Mouse (Mus musculus): ENCODE results near the gene Chrna1. TPM values are rescaled to one million over a fixed set of nuclear protein-coding genes. Genes with fewer than 3 reads are reported as not detected.

Chrna1 gene
- under 1 TPM; 0.18 to 0.39 TPM for total RNA-seq (2021)
- long read RNA-seq, partial matches to known transcripts, result 1 of 1 reads
- long read RNA-seq, other reads (novel, unspliced or antisense), result 0 of 1 reads

DNA sequence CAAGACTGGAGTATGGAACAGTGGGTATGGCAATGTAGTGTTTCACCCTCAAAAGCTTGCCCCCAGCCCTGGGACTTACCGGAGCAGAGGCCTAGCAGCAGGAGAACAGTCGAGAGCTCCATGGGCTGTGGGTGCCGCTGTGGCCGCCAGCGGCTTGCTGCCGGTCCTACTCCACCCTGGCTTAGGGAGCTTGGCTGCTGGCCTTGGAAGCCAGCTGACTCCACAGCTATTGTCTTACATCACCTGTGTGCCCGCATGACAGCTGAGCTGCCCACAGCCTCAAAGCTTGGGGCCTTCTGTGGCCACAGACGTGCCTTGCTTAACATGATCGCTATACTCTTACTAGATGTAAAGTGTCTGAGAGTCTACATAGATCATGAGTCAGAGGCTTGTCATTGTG lies at the start of gene Chrna1:
Chrna1 (minus strand) TSS at position 173 of the 400 bp plus-strand sequence.
- no peak for DNase-seq (ENCODE audit: low spot score in 2 of 2)

DNA sequence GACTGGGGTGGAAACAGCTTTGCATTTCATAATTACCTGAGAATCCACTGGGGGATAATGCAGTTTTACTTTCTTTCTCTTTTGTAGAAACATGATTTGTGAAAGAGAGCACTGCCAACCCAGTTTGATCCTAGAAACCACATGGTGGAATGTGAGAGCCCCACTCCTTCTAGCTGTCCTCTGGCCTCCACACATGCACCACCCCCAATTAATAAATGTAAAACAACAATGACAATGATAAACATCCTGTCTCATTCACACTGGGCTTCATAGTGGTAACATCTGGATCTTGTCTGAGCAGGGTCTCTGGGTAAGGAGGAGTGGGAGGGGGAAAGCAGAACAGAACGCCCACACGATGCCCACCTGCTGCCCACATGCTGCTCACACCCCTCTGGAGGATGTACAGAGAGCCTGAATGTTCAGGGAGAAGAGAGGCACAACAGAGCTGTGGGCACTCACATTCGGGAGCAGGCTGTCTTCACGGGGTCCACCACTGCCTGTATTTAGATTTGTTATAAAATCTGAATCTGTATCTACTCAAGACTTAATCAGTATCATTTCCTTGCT lies 38.4 kb upstream of the Chrna1 start:
- DNase-seq (ENCODE audit: low spot score in 2 of 2), result no peak

DNA sequence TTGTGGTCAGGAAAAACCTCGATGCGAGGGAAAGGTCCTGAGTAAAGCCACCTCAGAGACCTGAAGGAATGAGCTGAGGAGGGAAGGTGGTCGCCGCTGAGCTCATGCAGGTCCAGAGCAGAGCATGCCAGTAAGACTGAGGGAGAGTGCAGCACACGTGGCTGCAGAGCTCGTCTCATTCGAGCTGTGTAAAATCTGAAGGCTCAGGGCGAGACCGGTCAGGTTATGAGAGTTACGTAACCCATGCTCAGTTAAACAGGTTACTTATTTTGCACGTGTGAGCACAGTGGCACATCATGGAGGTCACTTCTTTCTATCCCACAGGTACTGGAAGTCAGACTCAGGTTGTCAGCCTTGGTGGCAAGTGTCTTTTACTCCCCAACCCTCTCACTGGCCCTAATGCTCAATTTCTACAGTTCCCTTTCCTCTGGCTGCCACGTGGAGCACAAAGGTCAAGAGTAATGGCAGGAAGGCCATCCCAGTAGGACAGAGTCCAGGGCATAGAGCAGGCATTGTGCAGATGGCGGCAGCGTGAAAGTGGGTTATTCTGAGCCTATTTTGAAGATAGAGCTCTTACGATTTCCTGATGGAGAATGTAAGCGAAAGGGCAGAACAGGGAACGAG lies 36.4 kb upstream of the Chrna1 start:
- no peak for DNase-seq (ENCODE audit: low spot score in 2 of 2)

GRCm38 (mm10) chr2:73615456-73615855 lies 35.3 kb upstream of the Chrna1 start:
- DNase-seq (ENCODE audit: low spot score in 2 of 2), result no peak

- no peak for DNase-seq (ENCODE audit: low spot score in 2 of 2)
Observed at GRCm38 (mm10) chr2:73614303-73614702, 34.2 kb upstream of the Chrna1 start.

DNA sequence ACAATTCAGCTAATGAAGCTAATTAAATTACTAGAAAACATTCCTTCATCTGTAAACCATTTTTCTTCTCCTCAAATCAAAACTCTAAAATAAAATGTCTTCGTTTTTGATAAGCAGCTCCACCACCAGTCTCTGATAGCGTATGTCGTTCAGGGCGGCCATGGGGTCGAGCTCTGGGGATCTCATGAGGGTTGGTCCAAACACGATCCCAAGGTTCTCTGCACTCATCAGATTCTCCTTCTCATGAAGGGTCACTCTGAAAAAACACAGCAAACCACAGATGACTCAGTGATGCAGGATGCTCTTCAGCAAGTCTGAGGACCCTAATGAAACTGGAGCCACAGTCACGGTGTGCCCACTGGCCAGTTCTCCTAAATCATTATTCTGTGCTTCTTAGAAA lies 32.8 kb upstream of the Chrna1 start:
- no peak for DNase-seq (ENCODE audit: low spot score in 2 of 2)

DNA sequence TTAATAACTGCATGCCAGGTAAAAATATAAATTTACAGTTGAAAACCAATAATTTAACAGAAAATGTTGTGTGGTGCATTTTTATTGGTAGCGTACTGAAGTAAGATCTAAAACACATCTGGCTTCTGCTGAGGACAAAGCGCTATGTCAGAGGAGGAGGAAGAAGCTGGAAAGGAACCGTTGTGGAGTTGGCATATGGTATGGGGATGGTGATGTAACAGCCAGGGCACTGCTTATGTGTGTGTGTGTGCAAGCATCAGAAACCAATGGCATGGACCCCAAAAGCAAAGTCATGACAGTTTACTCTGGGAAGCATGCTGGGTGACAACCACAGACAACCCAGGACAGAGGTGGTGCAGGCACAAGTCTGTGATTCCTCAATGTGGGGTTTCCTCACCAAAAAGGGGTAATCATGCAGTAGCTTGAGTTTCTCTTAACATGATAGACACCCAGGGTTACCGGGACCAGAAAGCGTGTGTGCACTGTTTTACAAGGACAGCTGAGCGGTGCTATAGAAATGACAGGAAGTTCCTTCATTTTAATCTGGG lies 32.3 kb upstream of the Chrna1 start:
- DNase-seq (ENCODE audit: low spot score in 2 of 2), result no peak

DNA sequence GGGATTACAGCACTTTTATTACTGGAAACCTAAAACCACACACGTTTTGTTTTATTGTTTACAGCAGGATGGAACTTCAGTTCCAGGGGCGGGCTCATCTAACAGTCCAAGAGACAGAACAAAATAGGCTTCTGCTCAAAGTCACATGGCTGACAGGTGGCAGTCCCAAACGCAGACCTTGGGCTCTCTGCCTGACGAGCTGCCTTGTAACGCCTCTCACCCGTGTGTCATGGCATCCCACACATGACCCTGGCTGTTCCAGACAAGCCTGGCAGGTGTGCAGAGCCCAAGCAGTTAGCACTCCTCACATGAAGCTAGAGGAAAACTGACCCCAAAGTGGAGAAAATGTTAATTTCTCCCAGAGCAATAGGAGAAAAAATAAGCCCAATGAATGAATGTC lies 31.7 kb upstream of the Chrna1 start:
- peak in 1 of 2 experiments; percentile 53 for DNase-seq (ENCODE audit: low spot score in 2 of 2)

GRCm38 (mm10) chr2:73609724-73610210 lies 29.6 kb upstream of the Chrna1 start:
- no peak for DNase-seq (ENCODE audit: low spot score in 2 of 2)

- DNase-seq (ENCODE audit: low spot score in 2 of 2), result no peak
Observed at GRCm38 (mm10) chr2:73609067-73609723, 29.1 kb upstream of the Chrna1 start.

DNA sequence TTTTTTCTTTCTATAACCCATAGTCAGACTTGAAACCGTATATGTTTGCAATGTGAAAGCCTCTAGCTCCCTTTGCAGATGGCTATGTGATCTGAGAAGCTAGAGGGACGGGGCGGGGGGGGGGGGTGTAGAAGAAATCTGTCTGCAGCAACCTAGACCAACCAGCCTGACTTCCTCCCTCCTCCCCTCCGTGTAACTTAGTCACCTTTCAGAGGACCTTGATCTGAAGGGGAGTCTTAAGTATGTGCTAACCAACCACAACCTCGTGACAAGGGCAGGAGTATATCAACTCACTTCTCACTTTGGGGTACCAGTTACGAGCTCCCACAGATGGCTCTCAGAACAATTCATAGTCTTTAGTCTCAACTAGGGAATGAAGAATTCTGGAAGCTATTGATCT lies 28.3 kb upstream of the Chrna1 start:
- no peak for DNase-seq (ENCODE audit: low spot score in 2 of 2)

GRCm38 (mm10) chr2:73607609-73608008 lies 27.5 kb upstream of the Chrna1 start:
- no peak for DNase-seq (ENCODE audit: low spot score in 2 of 2)

- no peak for DNase-seq (ENCODE audit: low spot score in 2 of 2)
Observed at GRCm38 (mm10) chr2:73607146-73607545, 27.0 kb upstream of the Chrna1 start.

DNA sequence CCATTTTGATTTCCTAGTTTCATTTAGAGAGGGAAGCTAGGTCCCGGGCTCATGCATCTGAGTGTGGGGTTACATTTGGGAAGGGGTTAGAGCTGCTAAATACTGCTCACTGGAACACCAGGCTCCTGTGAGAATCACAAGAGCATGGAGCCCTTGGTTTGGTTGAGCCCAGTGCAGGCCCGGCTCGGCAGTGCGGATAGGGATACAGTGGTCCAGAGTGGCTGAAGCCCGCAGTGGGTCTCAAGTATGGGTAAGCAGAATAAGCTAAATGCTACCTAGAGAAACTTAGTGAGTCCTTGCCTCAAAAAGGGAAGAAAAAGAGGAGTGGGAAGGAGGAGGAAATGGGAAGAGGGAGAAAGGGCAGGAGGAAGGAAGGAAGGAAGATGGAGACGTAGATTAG lies 26.5 kb upstream of the Chrna1 start:
- DNase-seq (ENCODE audit: low spot score in 2 of 2), result no peak

DNA sequence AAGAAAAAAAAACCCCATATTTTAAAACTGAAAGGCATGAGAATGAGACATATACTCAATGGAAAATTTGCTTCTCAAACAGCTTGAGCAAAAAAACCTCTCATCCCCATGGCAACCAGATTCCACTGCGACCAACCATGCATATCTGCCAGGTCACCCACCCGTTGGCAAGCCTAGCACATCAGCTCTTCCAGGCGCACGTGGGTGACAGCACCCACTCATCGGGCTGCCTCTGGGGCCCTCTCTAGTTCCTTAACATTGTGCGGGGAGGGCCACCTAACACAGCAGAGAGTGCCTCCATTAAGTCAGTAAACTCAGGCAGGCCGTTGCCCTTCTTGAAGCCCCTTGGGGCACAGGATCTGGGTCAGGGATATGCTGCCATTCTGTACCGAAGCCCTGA lies 24.9 kb upstream of the Chrna1 start:
- DNase-seq (ENCODE audit: low spot score in 2 of 2), result peak; percentile 61 to 74

DNA sequence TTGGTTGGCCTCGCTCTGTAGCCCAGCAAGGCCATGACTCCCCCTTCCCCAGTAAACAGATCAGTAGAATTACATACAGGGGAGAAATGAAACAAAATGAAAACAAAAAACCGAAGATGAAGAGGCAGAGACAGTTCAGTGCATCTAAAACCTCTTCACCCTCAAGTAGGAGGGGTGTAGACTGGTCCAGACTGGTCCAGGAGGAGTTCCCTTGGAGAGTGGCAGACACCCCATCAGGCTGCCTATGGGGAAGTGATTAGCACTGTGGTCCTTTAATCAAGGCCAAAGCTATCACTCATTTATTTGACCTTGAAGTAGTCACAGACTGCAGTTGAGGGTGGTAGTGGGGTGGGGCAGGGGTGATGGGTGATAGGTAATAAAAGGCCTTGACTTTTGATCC lies 24.4 kb upstream of the Chrna1 start:
- DNase-seq (ENCODE audit: low spot score in 2 of 2), result no peak

- DNase-seq (ENCODE audit: low spot score in 2 of 2), result no peak
Observed at GRCm38 (mm10) chr2:73600650-73601049, 20.5 kb upstream of the Chrna1 start.

GRCm38 (mm10) chr2:73597772-73598171 lies 17.6 kb upstream of the Chrna1 start:
- no peak for DNase-seq (ENCODE audit: low spot score in 2 of 2)

GRCm38 (mm10) chr2:73596786-73597185 lies 16.6 kb upstream of the Chrna1 start:
- DNase-seq (ENCODE audit: low spot score in 2 of 2), result peak in 1 of 2 experiments; percentile 56

DNA sequence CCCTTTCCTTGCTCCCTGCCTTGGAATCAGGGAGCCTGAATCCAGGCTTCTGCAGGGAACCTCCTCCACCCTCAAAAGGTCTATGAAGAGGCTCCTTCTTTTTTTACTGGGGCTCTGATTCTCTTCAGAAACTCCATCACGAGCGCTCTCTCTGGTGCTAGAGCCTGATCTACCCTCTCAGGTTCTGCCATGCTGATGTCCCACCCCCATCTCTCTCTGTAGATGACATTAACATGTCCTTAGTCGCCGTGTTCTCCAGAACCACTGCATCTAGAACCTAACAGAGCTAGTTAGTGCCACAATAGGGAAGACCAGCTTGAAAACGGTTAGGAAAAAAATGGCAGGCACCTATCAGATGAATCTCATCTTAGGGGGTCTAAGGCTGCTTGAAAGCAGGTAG lies 16.2 kb upstream of the Chrna1 start:
- DNase-seq (ENCODE audit: low spot score in 2 of 2), result no peak

- no peak for DNase-seq (ENCODE audit: low spot score in 2 of 2)
Observed at GRCm38 (mm10) chr2:73593101-73593439, 12.9 kb upstream of the Chrna1 start.
